Mouse (Mus musculus) splenic B cell, adult 2 months (primary cell): ENCODE measurements around the gene Scg5.

ENCODE experiments used
- DNase-seq: peaks from one replicate; pipeline ENCODE4 v3.0.0-alpha.2; 2011; ENCODE audit warnings: low read depth, low spot score
- H3K27me3 ChIP-seq: 2 replicates; pipeline ENCODE4 v1.6.1; 2012; ENCODE audit warnings: mild to moderate bottlenecking, low read length, moderate library complexity, mixed read lengths; ENCODE audit not compliant: control insufficient read depth, poor library complexity, insufficient read depth, severe bottlenecking
- H3K36me3 ChIP-seq: 2 replicates; pipeline ENCODE4 v1.6.1; 2012; ENCODE audit warnings: mild to moderate bottlenecking, low read length, moderate library complexity, mixed read lengths; ENCODE audit not compliant: control insufficient read depth, poor library complexity, insufficient read depth, severe bottlenecking

The Scg5 gene

GRCm38 (mm10) chr2:113781521-113781920 lies 47.4 kb downstream of the Scg5 start:
- no peaks in the 10 kb centered on the region for H3K36me3 ChIP-seq
- no peaks in the 10 kb centered on the region for H3K27me3 ChIP-seq
- DNase-seq: no peak

GRCm38 (mm10) chr2:113781107-113781506 lies 47.8 kb downstream of the Scg5 start:
- Histone ChIP-seq H3K27me3 (no peaks in the 10 kb centered on the region), H3K36me3 (no peaks in the 10 kb centered on the region)
- DNase-seq: no peak

GRCm38 (mm10) chr2:113779336-113779735 lies 49.6 kb downstream of the Scg5 start:
- Histone ChIP-seq H3K36me3 (no peaks in the 10 kb centered on the region), H3K27me3 (no peaks in the 10 kb centered on the region)

GRCm38 (mm10) chr2:113778036-113778435 lies 50.9 kb downstream of the Scg5 start:
- Histone ChIP-seq H3K27me3 (no peaks in the 10 kb centered on the region), H3K36me3 (no peaks in the 10 kb centered on the region)
- DNase-seq: no peak

More at GRCm38 (mm10) chr2:113779336-113779735, 49.6 kb downstream of the Scg5 start:
- DNase-seq: no peak

GRCm38 (mm10) chr2:113776297-113776696 lies 52.6 kb downstream of the Scg5 start:
- H3K27me3 ChIP-seq: no peaks in the 10 kb centered on the region
- H3K36me3 ChIP-seq: no peaks in the 10 kb centered on the region
- DNase-seq: no peak

- Histone ChIP-seq H3K27me3 (no peaks in the 10 kb centered on the region), H3K36me3 (no peaks in the 10 kb centered on the region)
- no peak for DNase-seq
Observed at GRCm38 (mm10) chr2:113774150-113774805, 54.6 kb downstream of the Scg5 start.

- no peak for DNase-seq
Observed at GRCm38 (mm10) chr2:113768541-113769303, 60.2 kb downstream of the Scg5 start.

GRCm38 (mm10) chr2:113765885-113766284 lies 63.0 kb downstream of the Scg5 start:
- Histone ChIP-seq H3K36me3 (no peaks in the 10 kb centered on the region), H3K27me3 (no peaks in the 10 kb centered on the region)
- DNase-seq: no peak

More at GRCm38 (mm10) chr2:113768541-113769303, 60.2 kb downstream of the Scg5 start:
- Histone ChIP-seq H3K27me3 (no peaks in the 10 kb centered on the region), H3K36me3 (no peaks in the 10 kb centered on the region)

- DNase-seq: no peak
- Histone ChIP-seq H3K36me3 (no peaks in the 10 kb centered on the region), H3K27me3 (no peaks in the 10 kb centered on the region)
Observed at GRCm38 (mm10) chr2:113764968-113765367, 64.0 kb downstream of the Scg5 start.

GRCm38 (mm10) chr2:113758311-113759161 lies 70.4 kb downstream of the Scg5 start, which contains the start of gene Grem1:
TSS of gene Grem1 (minus strand) at chr2:113758646.
- Histone ChIP-seq H3K27me3 (no peaks in the 10 kb centered on the region; the same call in 1 of the 2 replicates), H3K36me3 (no peaks in the 10 kb centered on the region)
- DNase-seq: no peak

GRCm38 (mm10) chr2:113757525-113758310 lies 71.2 kb downstream of the Scg5 start:
- Histone ChIP-seq H3K36me3 (no peaks in the 10 kb centered on the region), H3K27me3 (no peaks in the 10 kb centered on the region; the same call in 1 of the 2 replicates)
- no peak for DNase-seq

- no peak for DNase-seq
- Histone ChIP-seq H3K36me3 (no peaks in the 10 kb centered on the region), H3K27me3 (no peaks in the 10 kb centered on the region; the same call in 1 of the 2 replicates)
Observed at GRCm38 (mm10) chr2:113756924-113757524, 71.9 kb downstream of the Scg5 start.

GRCm38 (mm10) chr2:113749721-113750120 lies 79.2 kb downstream of the Scg5 start:
- H3K27me3 ChIP-seq: no peaks in the 10 kb centered on the region
- DNase-seq: no peak
- H3K36me3 ChIP-seq: no peaks in the 10 kb centered on the region

GRCm38 (mm10) chr2:113749309-113749708 lies 79.6 kb downstream of the Scg5 start:
- H3K36me3 ChIP-seq: no peaks in the 10 kb centered on the region
- DNase-seq: no peak
- H3K27me3 ChIP-seq: no peaks in the 10 kb centered on the region
